Mouse (Mus musculus): Measurements from ENCODE around the gene 4930595D18Rik.

- TF ChIP-seq CTCF (IDR thresholded peaks at IDR 0.05; ENCODE audit: control insufficient read depth, insufficient read depth, low read length), result no peak
- no peak for TF ChIP-seq POLR2A (IDR thresholded peaks at IDR 0.05; ENCODE audit: borderline replicate concordance, control insufficient read depth, low read depth, low read length)
These were observed at the start of gene 4930595D18Rik for GRCm38 (mm10) chr12:111184476-111184875.

Data from bone marrow, adult 2 months (tissue).